ENCODE assay signal across 10 mouse cellular contexts in the genomic region with DNA sequence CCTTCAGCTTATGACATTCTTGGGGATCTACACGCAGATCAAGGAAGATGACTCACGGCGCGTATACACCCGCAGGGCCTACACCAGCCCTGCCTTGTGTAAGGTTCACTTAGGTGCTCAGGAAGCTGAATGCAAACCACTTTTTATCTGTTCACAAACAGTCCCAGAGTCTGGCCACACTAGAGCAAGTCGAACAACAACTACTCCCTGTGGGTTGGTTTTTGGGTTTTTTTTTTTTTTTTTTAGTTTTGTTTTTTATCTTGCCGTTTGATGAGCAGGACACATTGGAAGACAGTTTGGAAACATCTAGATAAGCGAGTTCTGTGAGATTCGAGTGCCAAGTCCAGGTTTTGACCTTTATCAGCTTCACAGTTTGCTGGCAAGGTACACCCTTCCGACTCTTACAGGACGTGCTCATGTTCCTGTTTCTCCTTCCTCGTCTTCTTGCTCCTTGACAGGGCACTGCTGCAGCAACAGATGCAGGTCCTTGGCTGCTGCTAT. TPM values are rescaled to one million over a fixed set of nuclear protein-coding genes. Genes with fewer than 3 reads are reported as not detected.
A peak's percentile ranks its signal among the peaks of the same experiment; 100 is the strongest.
DNase-seq lines count a peak whose midpoint lies in the region; ATAC-seq and TF ChIP-seq lines count a peak whose summit lies in the region.
"Had no signal": no experiment of that assay in that cellular context is flagged by ENCODE, and none has a peak within 500 bp of the region (broad histone marks: within the 10 kb centered on the region; RNA-seq: fewer than 3 reads in every experiment).

No protein-coding gene starts in this region.

- H3K27ac ChIP-seq in intestine, postnatal 0 days (ENCODE audit: low read depth, low read length): peak overlapping the region; percentile 28; the same call in 1 of the 2 replicates
- H3K27ac ChIP-seq in spleen, adult 2 months (ENCODE audit: insufficient read depth, low read length): peak overlapping the region; percentile 73
- H3K27ac ChIP-seq: limb, embryonic 13.5 days had no signal

- TF ChIP-seq CTCF in intestine, postnatal 0 days (IDR thresholded peaks at IDR 0.05; ENCODE audit: low read depth): no peak
- TF ChIP-seq CTCF in spleen, adult 2 months (IDR thresholded peaks at IDR 0.05; ENCODE audit: extremely low read depth, insufficient read depth, insufficient read length, insufficient replicate concordance): no peak

- WGBS in intestine, postnatal 0 days: 38% methylated on average over 12 of the region's 12 CpGs
- WGBS in spleen, adult 2 months: 9% methylated on average over 12 of the region's 12 CpGs

- H3K36me3 ChIP-seq in intestine, postnatal 0 days (ENCODE audit: control insufficient read depth, insufficient read depth): no peaks in the 10 kb centered on the region
- peaks cover 6% of the 10 kb centered on the region for H3K36me3 ChIP-seq in spleen, adult 2 months (ENCODE audit: control insufficient read depth, insufficient read depth, low read length)
- H3K36me3 ChIP-seq: limb, embryonic 13.5 days had no signal

- peak; percentile 77 for ATAC-seq in intestine, postnatal 0 days

- no peak overlapping the region for H3K4me3 ChIP-seq in intestine, postnatal 0 days (ENCODE audit: low read depth, low read length)
- no peak overlapping the region; the same call in 1 of the 2 replicates for H3K4me3 ChIP-seq in spleen, adult 2 months (ENCODE audit: extremely low read depth, insufficient read depth, insufficient read length)
- H3K4me3 ChIP-seq: limb, embryonic 13.5 days had no signal

- H3K4me1 ChIP-seq in intestine, postnatal 0 days (replicated peaks; ENCODE audit: control insufficient read depth, insufficient read depth, low read length): 0 out of 2 replicates have a peak, but pooled peaks cover 5% of the 10 kb centered on the region
- peaks cover 24% of the 10 kb centered on the region for H3K4me1 ChIP-seq in spleen, adult 2 months (ENCODE audit: control insufficient read depth, insufficient read depth, insufficient read length)
- H3K4me1 ChIP-seq: limb, embryonic 13.5 days had no signal

- H3K4me2 ChIP-seq in intestine, postnatal 0 days (replicated peaks; ENCODE audit: low read depth): peak overlapping the region; percentile 27
- H3K4me2 ChIP-seq: limb, embryonic 13.5 days had no signal

- no peaks in the 10 kb centered on the region for H3K27me3 ChIP-seq in intestine, postnatal 0 days (replicated peaks; ENCODE audit: control insufficient read depth, insufficient read depth, low read length)
- no peaks in the 10 kb centered on the region for H3K27me3 ChIP-seq in spleen, adult 2 months (ENCODE audit: control insufficient read depth, insufficient read depth, low read length)
- H3K27me3 ChIP-seq: limb, embryonic 13.5 days had no signal

- TF ChIP-seq POLR2A in spleen, adult 2 months (IDR thresholded peaks at IDR 0.05; ENCODE audit: low read depth, low read length): no peak

- peak; percentile 78 for DNase-seq in CD4-positive, CD25-positive, alpha-beta regulatory T cell, adult 2 months (ENCODE audit: low read depth, low spot score)
- DNase-seq in MEL-GATA-1-ER (ENCODE audit: extremely low read depth, low read depth): peak; percentile 96
- peak; percentile 28 to 42 for DNase-seq in spleen, adult 2 months (ENCODE audit: low read depth in 1 of 2, low spot score in 2 of 2)
- DNase-seq in kidney, adult 9 months: no peak
- no peak for DNase-seq in lung, postnatal 10 days
- DNase-seq in ovary, postnatal 10 days (ENCODE audit: low spot score): no peak
- DNase-seq: gastrocnemius, postnatal 14 days; kidney, postnatal 25 days had no signal

- no peaks in the 10 kb centered on the region for H3K9me3 ChIP-seq in intestine, postnatal 0 days (ENCODE audit: control insufficient read depth)
- H3K9me3 ChIP-seq: limb, embryonic 13.5 days had no signal

- no peak overlapping the region for H3K9ac ChIP-seq in intestine, postnatal 0 days (ENCODE audit: low read depth, low read length)
- H3K9ac ChIP-seq: limb, embryonic 13.5 days had no signal

RNA-seq across cellular contexts. Expression of a gene that starts 21.0 kb away (rescaled TPM):
- 56.0 and 70.4 TPM in 2 replicates for polyA plus RNA-seq in intestine, postnatal 0 days (2015; fragmentation: Nextera tagmentation; extraction: Ambion mirVana)
- polyA plus RNA-seq in spleen, adult 2 months (2012; rRNA removed): 10.1 and 11.4 TPM in 2 replicates

Comparison
In these comparisons a context has a peak if more than half of its experiments do, and no peak if none do; other contexts are left out.
1. DNase-seq: peak in CD4-positive, CD25-positive, alpha-beta regulatory T cell, adult 2 months (single experiment), MEL-GATA-1-ER (single experiment) and spleen, adult 2 months (2 of 2); none in kidney, adult 9 months (single experiment), lung, postnatal 10 days (single experiment) and ovary, postnatal 10 days (single experiment).